2 mouse cellular contexts compared by ENCODE assay signal in the genomic region with DNA sequence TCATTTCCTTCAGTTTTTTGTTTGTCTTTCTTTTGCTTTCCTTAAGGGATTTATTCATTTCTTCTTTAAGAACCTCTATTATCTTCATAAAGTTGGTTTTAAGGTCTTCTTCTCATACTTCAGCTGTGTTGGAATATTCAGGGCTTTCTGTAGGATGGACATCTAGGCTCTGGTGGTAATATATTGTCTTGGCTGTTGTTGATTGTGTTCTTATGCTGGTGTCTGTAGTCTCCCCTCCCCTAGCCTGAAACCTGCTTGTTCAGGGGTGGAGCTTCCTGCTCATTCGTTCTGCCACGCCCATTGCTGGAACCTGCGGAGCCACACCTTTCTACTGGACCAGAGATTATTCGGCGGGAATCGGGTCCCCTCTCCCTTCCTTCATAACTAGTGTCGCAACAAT. TPM values are rescaled to one million over a fixed set of nuclear protein-coding genes. Genes with fewer than 3 reads are reported as not detected.
"Had no signal": no experiment of that assay in that cellular context is flagged by ENCODE, and none has a peak within 500 bp of the region (broad histone marks: within the 10 kb centered on the region; RNA-seq: fewer than 3 reads in every experiment).

No protein-coding gene starts in this region.

RNA-seq across cellular contexts. Expression of a gene that starts 25.5 kb away (rescaled TPM):
- polyA plus RNA-seq: liver, adult 2 months; macrophage had no signal
